Mouse (Mus musculus): Measurements from ENCODE around the gene Lrrn4cl.
"Not testable (repeated sequence)": the region's sequence is repeated elsewhere in the genome, so short reads cannot be mapped to it uniquely, and the experiment has no call there.

Lrrn4cl gene

GRCm38 (mm10) chr19:8839103-8839907 lies 11.3 kb upstream of the Lrrn4cl start, which contains the start of gene Gng3:
Gng3 (minus strand) TSS chr19:8839194.
- no peak for DNase-seq

- peak; percentile 84 to 86 for DNase-seq
Observed at GRCm38 (mm10) chr19:8839908-8840791, 10.4 kb upstream of the Lrrn4cl start.

GRCm38 (mm10) chr19:8841012-8841411 lies 9.6 kb upstream of the Lrrn4cl start:
- no peak for DNase-seq

- peak; percentile 55 to 67 for DNase-seq
Observed at GRCm38 (mm10) chr19:8842961-8843360, 7.6 kb upstream of the Lrrn4cl start.

- peak; percentile 72 to 82 for DNase-seq
Observed at GRCm38 (mm10) chr19:8844371-8845129, 6.0 kb upstream of the Lrrn4cl start.

- DNase-seq, result no peak
Observed at GRCm38 (mm10) chr19:8848356-8848755, 2.2 kb upstream of the Lrrn4cl start.

GRCm38 (mm10) chr19:8851639-8852038 lies 1.1 kb downstream of the Lrrn4cl start:
- peak; percentile 49 to 72 for DNase-seq

GRCm38 (mm10) chr19:8852236-8852928 lies 1.8 kb downstream of the Lrrn4cl start:
- DNase-seq, result peak in 1 of 2 experiments; percentile 44

- no peak for DNase-seq
Observed at GRCm38 (mm10) chr19:8853117-8853516, 2.5 kb downstream of the Lrrn4cl start.

- DNase-seq, result peak; percentile 47 to 62
Observed at GRCm38 (mm10) chr19:8857689-8858088, 7.1 kb downstream of the Lrrn4cl start.

GRCm38 (mm10) chr19:8859018-8859417 lies 8.4 kb downstream of the Lrrn4cl start:
- peak in 1 of 2 experiments; percentile 34 for DNase-seq

GRCm38 (mm10) chr19:8864265-8864664 lies 13.7 kb downstream of the Lrrn4cl start:
- DNase-seq, result no peak

- not testable (repeated sequence) for DNase-seq
Observed at GRCm38 (mm10) chr19:8870381-8870780, 19.8 kb downstream of the Lrrn4cl start.

- no peak for DNase-seq
Observed at GRCm38 (mm10) chr19:8870838-8871237, 20.3 kb downstream of the Lrrn4cl start.

- DNase-seq, result peak; percentile 99
Observed at GRCm38 (mm10) chr19:8871267-8872186, 21.0 kb downstream of the Lrrn4cl start, which contains the start of gene Ubxn1. Ubxn1 (plus strand) TSS chr19:8871496.

- no peak for DNase-seq
Observed at GRCm38 (mm10) chr19:8872266-8872840, 21.8 kb downstream of the Lrrn4cl start.

GRCm38 (mm10) chr19:8875031-8875430 lies 24.5 kb downstream of the Lrrn4cl start:
- no peak for DNase-seq

- peak; percentile 93 for DNase-seq
Observed at GRCm38 (mm10) chr19:8880311-8881033, 29.9 kb downstream of the Lrrn4cl start, which contains the start of gene Uqcc3. Uqcc3 (minus strand) TSS chr19:8880923.

GRCm38 (mm10) chr19:8881034-8881392 lies 30.4 kb downstream of the Lrrn4cl start:
- no peak for DNase-seq

- DNase-seq, result no peak
Observed at GRCm38 (mm10) chr19:8883616-8884015, 33.0 kb downstream of the Lrrn4cl start, which contains the start of the genes Lbhd1 and Gm49403. Lbhd1 (plus strand) TSS chr19:8883732. Gm49403 (plus strand) TSS chr19:8883930.
